Mouse (Mus musculus): ENCODE measurements around the gene Snrnp70.

Snrnp70 gene

DNA sequence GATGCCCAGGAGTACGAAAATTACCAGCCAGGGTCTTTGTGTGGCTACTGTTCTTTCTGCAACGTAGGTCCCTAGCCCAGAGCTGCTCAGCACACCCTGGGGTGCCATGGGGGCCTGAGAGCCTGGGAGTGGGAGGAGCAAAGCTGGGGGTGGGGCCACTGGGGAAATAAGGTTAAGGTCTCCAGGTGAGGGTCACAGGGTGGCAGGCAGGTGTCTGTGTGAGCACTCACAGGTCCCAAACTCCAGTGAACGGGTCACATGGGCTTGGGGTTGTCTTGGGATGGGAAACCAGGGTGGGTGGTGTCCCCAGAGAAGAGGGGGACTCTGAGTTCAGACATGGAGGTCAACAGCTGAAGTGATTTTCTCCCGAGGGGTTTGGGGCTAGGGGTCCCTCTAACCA, 58.1 kb downstream of the Snrnp70 start:
- no peak for DNase-seq (ENCODE audit: low spot score)

- no peak for DNase-seq (ENCODE audit: low spot score)
These were observed 59.2 kb downstream of the Snrnp70 start for GRCm38 (mm10) chr7:45336319-45336718.

DNA sequence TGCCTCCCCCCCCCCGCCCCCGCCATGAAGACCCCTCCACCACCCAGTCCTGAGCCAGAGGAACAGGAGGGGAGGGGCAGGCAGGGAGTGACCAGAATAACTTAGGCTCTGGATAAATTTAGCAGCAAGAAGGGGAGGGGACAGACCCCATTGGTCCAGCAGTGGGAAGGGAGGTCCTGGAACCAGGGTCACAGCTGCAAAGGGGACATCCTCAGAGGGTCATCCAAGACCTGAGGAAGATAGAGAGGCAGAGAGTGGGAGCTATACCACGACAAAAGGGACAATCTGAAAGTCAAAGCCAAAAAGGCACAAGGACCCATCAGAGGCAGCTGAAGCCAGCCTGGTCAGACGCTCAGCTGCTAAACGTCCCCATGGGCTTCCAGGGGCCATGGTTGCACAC, 60.5 kb downstream of the Snrnp70 start, which contains the start of gene Hrc:
Gene Hrc, plus strand, starts transcription at position 235 of the 400 bp plus-strand sequence.
- DNase-seq (ENCODE audit: low spot score) = peak; percentile 9

GRCm38 (mm10) chr7:45334605-45335004, 60.9 kb downstream of the Snrnp70 start:
- DNase-seq (ENCODE audit: low spot score) = no peak

- DNase-seq (ENCODE audit: low spot score) = peak; percentile 83
These were observed 62.0 kb downstream of the Snrnp70 start, which contains the start of gene Trpm4 for GRCm38 (mm10) chr7:45333431-45333982. Gene Trpm4, minus strand, starts transcription at chr7:45333780.

DNA sequence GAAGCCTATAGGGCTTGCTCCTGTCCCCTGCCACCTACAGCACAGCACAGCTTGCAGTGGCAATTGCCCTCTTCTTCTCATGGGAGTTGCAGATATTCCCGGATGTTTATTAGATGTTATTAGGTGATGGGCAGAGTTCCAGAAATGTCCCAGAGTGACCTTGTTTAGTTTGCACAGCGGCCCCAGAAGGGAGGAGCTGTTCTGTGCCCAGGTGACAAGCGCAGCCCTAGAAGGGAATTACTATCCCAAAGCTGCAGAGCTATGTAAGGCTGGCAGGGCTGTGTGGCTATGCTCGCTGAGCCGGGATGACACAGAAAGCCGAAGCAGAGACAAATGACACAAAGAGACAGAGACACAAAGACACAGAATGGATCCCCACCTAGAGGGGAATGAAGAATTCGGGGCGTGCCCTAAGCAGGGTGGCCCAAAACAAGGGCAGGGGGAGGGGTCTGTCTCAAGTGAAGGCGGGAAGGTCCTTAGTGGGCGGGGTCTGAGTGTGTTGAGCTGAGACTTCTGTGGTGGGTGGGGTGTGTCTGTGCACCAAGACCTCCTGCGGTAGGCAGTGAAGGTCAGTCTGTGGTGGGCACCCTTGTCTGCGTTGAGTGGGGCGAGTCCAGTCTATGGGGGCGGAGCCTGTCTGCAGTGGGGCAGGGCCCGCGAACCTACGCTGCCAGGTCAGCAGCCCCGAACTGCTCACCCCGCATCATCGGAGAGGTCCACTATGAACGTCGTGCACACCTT, 62.7 kb downstream of the Snrnp70 start:
- DNase-seq (ENCODE audit: low spot score) = peak; percentile 82

DNA sequence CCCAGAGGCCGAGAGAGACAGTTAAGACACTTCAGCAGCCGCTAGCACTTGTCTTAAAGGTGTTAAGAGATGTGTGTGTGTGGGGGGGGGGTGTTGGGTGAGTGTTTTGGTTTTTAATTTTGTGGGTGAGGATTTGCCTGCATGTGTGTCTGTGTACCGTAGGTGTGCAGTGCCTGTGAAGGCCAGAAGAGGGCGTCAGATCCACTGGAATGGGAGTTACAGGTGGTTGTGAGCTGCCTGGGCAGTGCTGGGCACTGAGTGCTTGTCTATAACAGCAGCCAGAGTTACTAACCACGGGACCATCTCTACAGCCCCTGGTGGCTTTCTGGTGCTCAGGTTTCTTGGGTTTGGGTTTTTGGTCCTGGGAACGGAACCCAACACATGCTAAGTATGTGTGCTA, 64.0 kb downstream of the Snrnp70 start:
- no peak for DNase-seq (ENCODE audit: low spot score)

DNA sequence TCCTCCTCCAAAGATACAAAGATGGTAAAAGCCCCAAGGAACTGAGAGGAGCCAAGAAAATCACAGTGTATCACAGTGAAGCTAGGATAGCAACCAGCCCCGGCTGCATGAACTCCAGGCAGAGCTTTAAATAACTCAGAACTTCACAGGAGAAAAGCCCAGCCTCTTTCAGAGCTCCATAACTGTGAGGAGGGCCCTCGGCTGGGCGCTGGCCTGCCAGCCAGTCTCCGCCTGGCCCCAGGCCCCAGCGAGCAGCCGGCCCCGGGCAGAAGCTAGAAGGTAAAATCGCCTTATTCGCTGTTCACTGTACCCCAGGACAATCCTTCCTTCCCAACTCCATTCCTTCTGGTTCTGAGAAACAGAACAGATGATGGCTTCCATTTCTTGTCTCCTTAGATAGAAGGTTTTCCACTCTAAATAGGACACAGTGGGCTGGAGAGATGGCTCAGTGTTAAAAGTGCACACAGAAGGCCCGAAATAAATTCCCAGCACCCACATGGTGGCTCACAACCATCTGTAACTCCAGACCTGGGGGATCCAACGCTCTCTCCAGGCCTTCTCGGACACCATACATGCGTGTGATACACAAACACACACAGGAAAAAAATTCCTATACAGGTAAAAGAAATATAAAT, 66.6 kb downstream of the Snrnp70 start:
- no peak for DNase-seq (ENCODE audit: low spot score)
